Mouse (Mus musculus) cerebral cortex, adult 2 months (tissue): ENCODE measurements around the gene Spsb2.

Experiments used
- WGBS: fragments of 180-500 bp; shearing (Covaris S2); methylation state at CpG from one replicate; pipeline ENCODE4 v1.1.7; 2018; 5-methylcytosine and 5-hydroxymethylcytosine counted together

Spsb2 gene

GRCm38 (mm10) chr6:124817125-124817524 lies 8.7 kb downstream of the Spsb2 start:
- 95% methylated on average over 11 of the region's 11 CpGs for WGBS

GRCm38 (mm10) chr6:124817563-124817962 lies 9.1 kb downstream of the Spsb2 start:
- WGBS: 81% methylated on average over 8 of the region's 8 CpGs

GRCm38 (mm10) chr6:124817971-124818370 lies 9.5 kb downstream of the Spsb2 start:
- WGBS: 51% methylated on average over 8 of the region's 8 CpGs

- 94% methylated on average over 5 of the region's 5 CpGs for WGBS
Measured at GRCm38 (mm10) chr6:124820891-124821290, 12.4 kb downstream of the Spsb2 start.

- WGBS: 94% methylated on average over 4 of the region's 4 CpGs
Measured at GRCm38 (mm10) chr6:124822049-124822448, 13.6 kb downstream of the Spsb2 start.

GRCm38 (mm10) chr6:124828101-124828592 lies 19.7 kb downstream of the Spsb2 start:
- 16% methylated on average over 10 of the region's 10 CpGs for WGBS

- under 1% methylated on average over 55 of the region's 55 CpGs for WGBS
Measured at GRCm38 (mm10) chr6:124828868-124829798, 20.7 kb downstream of the Spsb2 start, which contains the start of the genes Usp5 and Cdca3. Usp5 (minus strand) TSS chr6:124829484. Cdca3 (plus strand) TSS chr6:124829547.

- under 1% methylated on average over 38 of the region's 38 CpGs for WGBS
Measured at GRCm38 (mm10) chr6:124829799-124830700, 21.6 kb downstream of the Spsb2 start.

- WGBS: 97% methylated on average over 4 of the region's 4 CpGs
Measured at GRCm38 (mm10) chr6:124831199-124831598, 22.7 kb downstream of the Spsb2 start.

- 90% methylated on average over 8 of the region's 8 CpGs for WGBS
Measured at GRCm38 (mm10) chr6:124831649-124832048, 23.2 kb downstream of the Spsb2 start.

- WGBS: 88% methylated on average over 6 of the region's 6 CpGs
Measured at GRCm38 (mm10) chr6:124834512-124835081, 26.1 kb downstream of the Spsb2 start.

- WGBS: 81% methylated on average over 10 of the region's 10 CpGs
Measured at GRCm38 (mm10) chr6:124835531-124835930, 27.1 kb downstream of the Spsb2 start.

- WGBS: 64% methylated on average over 7 of the region's 7 CpGs
Measured at GRCm38 (mm10) chr6:124836411-124836810, 27.9 kb downstream of the Spsb2 start.

GRCm38 (mm10) chr6:124839805-124840204 lies 31.3 kb downstream of the Spsb2 start:
- 34% methylated on average over 8 of the region's 8 CpGs for WGBS

GRCm38 (mm10) chr6:124840241-124841167 lies 32.0 kb downstream of the Spsb2 start, which contains the start of gene Gnb3:
Gnb3 (minus strand) TSS chr6:124840275.
- WGBS: 51% methylated on average over 15 of the region's 15 CpGs

- WGBS: 11% methylated on average over 9 of the region's 9 CpGs
Measured at GRCm38 (mm10) chr6:124847305-124847704, 38.8 kb downstream of the Spsb2 start.

- WGBS: 87% methylated on average over 8 of the region's 8 CpGs
Measured at GRCm38 (mm10) chr6:124850535-124850934, 42.1 kb downstream of the Spsb2 start.

- WGBS: 83% methylated on average over 12 of the region's 12 CpGs
Measured at GRCm38 (mm10) chr6:124854647-124855046, 46.2 kb downstream of the Spsb2 start.

GRCm38 (mm10) chr6:124856321-124856720 lies 47.9 kb downstream of the Spsb2 start:
- WGBS: 19% methylated on average over 14 of the region's 14 CpGs
